In the genomic region with DNA sequence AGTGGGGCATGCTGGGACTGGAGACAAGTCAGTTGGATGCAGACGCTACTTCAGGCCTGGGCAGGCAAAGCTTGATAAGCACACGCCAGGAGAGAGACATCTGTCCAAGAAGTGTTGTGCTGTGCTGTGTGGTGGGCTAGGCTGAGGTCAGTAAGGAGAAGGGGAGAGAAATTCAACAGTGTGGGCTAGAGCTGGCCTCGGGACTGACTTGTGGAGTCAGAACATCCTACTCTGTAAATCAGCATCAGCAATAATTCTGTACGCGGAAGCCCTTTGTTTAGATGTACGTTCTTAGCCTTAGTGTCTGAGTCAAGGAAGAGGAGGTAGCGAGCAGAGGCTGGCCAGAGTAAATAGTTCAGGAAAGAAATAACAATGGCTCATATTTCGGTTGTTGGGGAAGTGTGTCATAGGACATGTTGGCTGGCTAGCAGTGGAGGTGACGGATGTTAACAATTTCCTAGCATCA, we compare ENCODE assay signal across 9 mouse cellular contexts. TPM values are rescaled to one million over a fixed set of nuclear protein-coding genes. Genes with fewer than 3 reads are reported as not detected.
DNase-seq lines count a peak whose midpoint lies in the region; ATAC-seq and TF ChIP-seq lines count a peak whose summit lies in the region.
"Had no signal": no experiment of that assay in that cellular context is flagged by ENCODE, and none has a peak within 500 bp of the region (broad histone marks: within the 10 kb centered on the region; RNA-seq: fewer than 3 reads in every experiment).

No protein-coding gene starts in this region.

- H3K27me3 ChIP-seq in midbrain, embryonic 11.5 days (ENCODE audit: control insufficient read depth, insufficient read depth, low read length): no peaks in the 10 kb centered on the region
- H3K27me3 ChIP-seq in midbrain, embryonic 13.5 days: peaks cover 18% of the 10 kb centered on the region; the same call in 1 of the 2 replicates
- no peaks in the 10 kb centered on the region for H3K27me3 ChIP-seq in heart, embryonic 10.5 days (ENCODE audit: insufficient read depth, poor library complexity, severe bottlenecking)
- no peaks in the 10 kb centered on the region for H3K27me3 ChIP-seq in stomach, postnatal 0 days (ENCODE audit: control insufficient read depth, insufficient read depth, low read length)

- peak; percentile 68 for DNase-seq in midbrain, embryonic 11.5 days (ENCODE audit: low spot score, missing footprints)
- no peak for DNase-seq in heart, embryonic 10.5 days (ENCODE audit: low spot score)
- DNase-seq in kidney, postnatal 36 days: peak; percentile 33 to 56
- no peak for DNase-seq in stomach, postnatal 0 days (ENCODE audit: low spot score)
- no peak for DNase-seq in T-cell, adult 2 months (ENCODE audit: low spot score)
- DNase-seq in left cerebral cortex, postnatal 4 days: no peak
- DNase-seq: thymus, adult 18-20 months had no signal

- no peak overlapping the region for H3K9ac ChIP-seq in midbrain, embryonic 11.5 days (ENCODE audit: low read length)
- no peak overlapping the region for H3K9ac ChIP-seq in midbrain, embryonic 13.5 days (replicated peaks)
- H3K9ac ChIP-seq in stomach, postnatal 0 days (ENCODE audit: low read length): no peak overlapping the region

- H3K4me2 ChIP-seq in midbrain, embryonic 11.5 days: no peak overlapping the region
- H3K4me2 ChIP-seq in midbrain, embryonic 13.5 days (replicated peaks): no peak overlapping the region
- no peak overlapping the region for H3K4me2 ChIP-seq in stomach, postnatal 0 days (replicated peaks; ENCODE audit: low read depth)

- no peak for ATAC-seq in midbrain, embryonic 11.5 days (ENCODE audit: low FRiP score)
- ATAC-seq in midbrain, embryonic 13.5 days: no peak
- ATAC-seq in stomach, postnatal 0 days (ENCODE audit: low FRiP score, low TSS enrichment): 0 out of 2 replicates have a peak, but pooled peaks have one; percentile 60

- no peak for TF ChIP-seq CTCF in stomach, postnatal 0 days (IDR thresholded peaks at IDR 0.05; ENCODE audit: low read depth)

- no peaks in the 10 kb centered on the region for H3K36me3 ChIP-seq in midbrain, embryonic 11.5 days (ENCODE audit: control insufficient read depth, insufficient read depth, low read length)
- H3K36me3 ChIP-seq in midbrain, embryonic 13.5 days: no peaks in the 10 kb centered on the region
- H3K36me3 ChIP-seq in heart, embryonic 10.5 days: no peaks in the 10 kb centered on the region
- H3K36me3 ChIP-seq in stomach, postnatal 0 days (ENCODE audit: control insufficient read depth, insufficient read depth, low read length): no peaks in the 10 kb centered on the region

- H3K4me1 ChIP-seq in midbrain, embryonic 11.5 days (ENCODE audit: control insufficient read depth, insufficient read depth, low read length): no peaks in the 10 kb centered on the region
- no peaks in the 10 kb centered on the region for H3K4me1 ChIP-seq in midbrain, embryonic 13.5 days (replicated peaks)
- peaks cover 14% of the 10 kb centered on the region; the same call in 1 of the 2 replicates for H3K4me1 ChIP-seq in heart, embryonic 10.5 days
- H3K4me1 ChIP-seq in stomach, postnatal 0 days (replicated peaks; ENCODE audit: control insufficient read depth, insufficient read depth): no peaks in the 10 kb centered on the region; the same call in 1 of the 2 replicates

- no peak overlapping the region for H3K4me3 ChIP-seq in midbrain, embryonic 11.5 days (ENCODE audit: low read depth, low read length)
- no peak overlapping the region for H3K4me3 ChIP-seq in midbrain, embryonic 13.5 days (replicated peaks)
- no peak overlapping the region for H3K4me3 ChIP-seq in heart, embryonic 10.5 days
- no peak overlapping the region for H3K4me3 ChIP-seq in stomach, postnatal 0 days (ENCODE audit: low read depth, low read length)

- H3K27ac ChIP-seq in midbrain, embryonic 11.5 days (ENCODE audit: low read depth, low read length): no peak overlapping the region
- H3K27ac ChIP-seq in midbrain, embryonic 13.5 days: no peak overlapping the region
- H3K27ac ChIP-seq in heart, embryonic 10.5 days: 0 out of 2 replicates have a peak overlapping the region, but pooled peaks have one; percentile 44
- H3K27ac ChIP-seq in stomach, postnatal 0 days (replicated peaks): peak overlapping the region; percentile 56; the same call in 1 of the 2 replicates

- no peak for TF ChIP-seq EP300 in stomach, postnatal 0 days (optimal IDR thresholded peaks at IDR 0.05)

- WGBS in midbrain, embryonic 11.5 days: 76% methylated on average over 9 of the region's 9 CpGs
- WGBS in midbrain, embryonic 13.5 days: 71% methylated on average over 9 of the region's 9 CpGs
- WGBS in heart, embryonic 10.5 days: 43% methylated on average over 9 of the region's 9 CpGs
- WGBS in stomach, postnatal 0 days: 25% methylated on average over 9 of the region's 9 CpGs

- intact Hi-C loops in left cerebral cortex, postnatal 4 days (cut with DNase I): no loop called here

- no peaks in the 10 kb centered on the region for H3K9me3 ChIP-seq in midbrain, embryonic 11.5 days (ENCODE audit: control insufficient read depth, low read length)
- no peaks in the 10 kb centered on the region for H3K9me3 ChIP-seq in midbrain, embryonic 13.5 days
- H3K9me3 ChIP-seq in heart, embryonic 10.5 days: no peaks in the 10 kb centered on the region
- no peaks in the 10 kb centered on the region for H3K9me3 ChIP-seq in stomach, postnatal 0 days (ENCODE audit: control insufficient read depth, low read length)

RNA-seq across cellular contexts. Expression of a gene that starts 8.9 kb away (rescaled TPM):
- polyA plus RNA-seq in midbrain, embryonic 11.5 days (2014; fragmentation: Nextera tagmentation; extraction: Ambion mirVana): 0.30 and 0.66 TPM in 2 replicates
- polyA plus RNA-seq in midbrain, embryonic 13.5 days (2015; fragmentation: Nextera tagmentation; extraction: Ambion mirVana): 0.24 TPM in 2 replicates
- polyA plus RNA-seq in heart, embryonic 10.5 days (2016; fragmentation: Nextera tagmentation; extraction: Ambion mirVana): 3.0 and 4.8 TPM in 2 replicates
- 19.9 and 20.1 TPM in 2 replicates for polyA plus RNA-seq in stomach, postnatal 0 days (2015; fragmentation: Nextera tagmentation; extraction: Ambion mirVana)
- under 1 TPM; 0.14 to 0.18 TPM for total RNA-seq in left cerebral cortex, postnatal 4 days (2021)
- total RNA-seq: megakaryocyte, adult 5-6 weeks had no signal

RNA-seq across cellular contexts. Expression of a gene that starts 18.1 kb away (rescaled TPM):
- not detected in 2 replicates for polyA plus RNA-seq in midbrain, embryonic 11.5 days (2014; fragmentation: Nextera tagmentation; extraction: Ambion mirVana)
- not detected in 2 replicates for polyA plus RNA-seq in midbrain, embryonic 13.5 days (2015; fragmentation: Nextera tagmentation; extraction: Ambion mirVana)
- polyA plus RNA-seq in heart, embryonic 10.5 days (2016; fragmentation: Nextera tagmentation; extraction: Ambion mirVana): not detected in 2 replicates
- polyA plus RNA-seq in stomach, postnatal 0 days (2015; fragmentation: Nextera tagmentation; extraction: Ambion mirVana): not detected in 2 replicates
- total RNA-seq in left cerebral cortex, postnatal 4 days (2021): not detected

RNA-seq across cellular contexts. Expression of a gene that starts 23.3 kb away (rescaled TPM):
- polyA plus RNA-seq in midbrain, embryonic 11.5 days (2014; fragmentation: Nextera tagmentation; extraction: Ambion mirVana): not detected in 2 replicates
- polyA plus RNA-seq in midbrain, embryonic 13.5 days (2015; fragmentation: Nextera tagmentation; extraction: Ambion mirVana): not detected in 2 replicates
- polyA plus RNA-seq in heart, embryonic 10.5 days (2016; fragmentation: Nextera tagmentation; extraction: Ambion mirVana): not detected in 2 replicates
- polyA plus RNA-seq in stomach, postnatal 0 days (2015; fragmentation: Nextera tagmentation; extraction: Ambion mirVana): not detected in 2 replicates
- total RNA-seq in left cerebral cortex, postnatal 4 days (2021): under 1 TPM in 1 of 2 experiments, not detected in 1; 0.36 TPM

RNA-seq across cellular contexts. Expression of a gene that starts 32.5 kb away (rescaled TPM):
- 53.2 and 60.2 TPM in 2 replicates for polyA plus RNA-seq in midbrain, embryonic 11.5 days (2014; fragmentation: Nextera tagmentation; extraction: Ambion mirVana)
- 43.2 and 46.2 TPM in 2 replicates for polyA plus RNA-seq in midbrain, embryonic 13.5 days (2015; fragmentation: Nextera tagmentation; extraction: Ambion mirVana)
- 165 and 193 TPM in 2 replicates for polyA plus RNA-seq in heart, embryonic 10.5 days (2016; fragmentation: Nextera tagmentation; extraction: Ambion mirVana)
- 60.5 and 68.0 TPM in 2 replicates for polyA plus RNA-seq in stomach, postnatal 0 days (2015; fragmentation: Nextera tagmentation; extraction: Ambion mirVana)
- 10 to 100 TPM; 43.9 to 49.8 TPM for total RNA-seq in left cerebral cortex, postnatal 4 days (2021)

RNA-seq across cellular contexts. Expression of a gene that starts 52.4 kb away (rescaled TPM):
- polyA plus RNA-seq in midbrain, embryonic 11.5 days (2014; fragmentation: Nextera tagmentation; extraction: Ambion mirVana): not detected in 2 replicates
- not detected in 2 replicates for polyA plus RNA-seq in midbrain, embryonic 13.5 days (2015; fragmentation: Nextera tagmentation; extraction: Ambion mirVana)
- polyA plus RNA-seq in heart, embryonic 10.5 days (2016; fragmentation: Nextera tagmentation; extraction: Ambion mirVana): not detected in 2 replicates
- not detected in 2 replicates for polyA plus RNA-seq in stomach, postnatal 0 days (2015; fragmentation: Nextera tagmentation; extraction: Ambion mirVana)
- total RNA-seq in left cerebral cortex, postnatal 4 days (2021): not detected

Comparison
In these comparisons a context has a peak if more than half of its experiments do, and no peak if none do; other contexts are left out.
1. DNase-seq: peak in midbrain, embryonic 11.5 days (single experiment) and kidney, postnatal 36 days (2 of 2); none in heart, embryonic 10.5 days (single experiment), stomach, postnatal 0 days (single experiment), T-cell, adult 2 months (single experiment) and left cerebral cortex, postnatal 4 days (single experiment).
2. H3K27ac ChIP-seq: peak in heart, embryonic 10.5 days (single experiment) and stomach, postnatal 0 days (single experiment); none in midbrain, embryonic 11.5 days (single experiment) and midbrain, embryonic 13.5 days (single experiment).